Mouse (Mus musculus) kidney, adult 9 months (tissue): ENCODE measurements at regions not wholly inside any gene's neighbourhood (a gene's known extent, or its start where the extent isn't known, plus 50 kb on each side); places are given as distances from the start of the nearest gene placed in this dataset.

Source experiments
- DNase-seq: peaks from one replicate; pipeline ENCODE4 v3.0.0; 2022

DNA sequence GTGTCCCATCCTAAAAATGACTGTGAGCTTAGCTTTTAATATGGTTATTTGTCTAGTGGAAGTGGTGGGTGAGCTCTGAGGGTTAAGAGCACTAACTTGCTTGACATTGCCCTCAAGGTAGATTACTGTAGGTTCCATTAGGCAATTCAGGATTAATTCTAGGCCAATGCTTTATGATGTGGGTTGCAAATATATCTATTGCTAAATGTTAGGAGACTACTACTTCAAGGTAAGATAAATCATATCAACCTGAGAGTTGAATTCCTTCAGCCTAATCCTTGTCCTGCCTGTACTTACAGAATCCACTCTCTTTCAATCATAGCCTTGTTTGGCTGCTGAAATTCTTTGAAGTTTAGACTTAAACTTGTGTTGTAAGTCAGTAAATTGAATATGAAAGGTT is 501.2 kb upstream of the Pappa start:
- DNase-seq = no peak

DNA sequence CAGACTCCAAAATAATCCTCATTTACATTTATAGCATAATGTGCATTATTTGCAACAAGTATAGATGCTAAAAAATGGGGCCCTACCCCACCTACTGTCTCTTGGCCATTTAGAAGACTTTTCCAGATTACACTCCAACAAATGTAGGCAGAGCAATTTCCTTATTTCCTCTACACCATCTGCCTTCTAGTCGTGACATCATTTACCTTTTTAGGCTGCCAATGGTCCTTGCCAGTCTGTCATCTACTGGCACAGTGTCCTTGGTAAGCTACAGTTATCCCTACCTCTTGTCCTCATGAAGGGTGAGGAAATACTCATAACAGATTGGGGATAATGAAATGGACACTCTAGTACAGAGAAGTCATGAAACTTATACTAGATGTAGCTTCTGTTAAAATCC is 491.8 kb upstream of the Pappa start:
- DNase-seq = no peak

DNA sequence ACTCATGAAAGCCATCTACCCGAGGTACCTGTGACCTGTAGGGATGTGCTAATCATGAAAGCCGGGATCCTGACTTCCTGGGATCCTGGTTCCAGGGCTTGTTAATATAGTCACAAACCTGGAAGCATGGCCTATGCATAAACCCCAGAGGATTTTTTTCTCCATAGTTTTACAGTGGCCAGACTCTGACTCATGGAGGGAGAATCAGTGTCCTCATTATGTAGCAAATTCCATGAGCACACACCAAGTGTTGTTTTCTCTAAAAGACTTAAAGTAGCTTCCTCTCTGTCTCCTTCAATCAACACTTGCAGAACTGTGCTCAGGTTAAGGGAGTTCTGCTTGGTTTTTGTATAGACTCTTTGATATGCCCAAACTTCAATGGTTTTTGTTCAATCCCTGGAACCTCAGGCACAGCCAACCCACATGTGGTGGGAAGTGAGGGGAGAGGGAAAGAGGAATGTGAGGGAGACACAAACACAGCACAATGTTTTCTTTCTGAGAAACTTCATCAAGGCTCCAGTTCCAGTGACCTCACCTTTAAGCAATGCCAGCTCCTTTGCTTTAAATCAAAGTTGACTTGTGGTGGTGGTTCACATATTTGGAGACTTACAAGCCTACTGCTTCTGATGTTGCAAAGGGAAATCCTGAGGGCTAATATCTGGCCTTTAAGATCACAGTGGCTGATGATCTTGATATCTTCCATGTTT is 488.6 kb upstream of the Pappa start:
- DNase-seq = no peak

DNA sequence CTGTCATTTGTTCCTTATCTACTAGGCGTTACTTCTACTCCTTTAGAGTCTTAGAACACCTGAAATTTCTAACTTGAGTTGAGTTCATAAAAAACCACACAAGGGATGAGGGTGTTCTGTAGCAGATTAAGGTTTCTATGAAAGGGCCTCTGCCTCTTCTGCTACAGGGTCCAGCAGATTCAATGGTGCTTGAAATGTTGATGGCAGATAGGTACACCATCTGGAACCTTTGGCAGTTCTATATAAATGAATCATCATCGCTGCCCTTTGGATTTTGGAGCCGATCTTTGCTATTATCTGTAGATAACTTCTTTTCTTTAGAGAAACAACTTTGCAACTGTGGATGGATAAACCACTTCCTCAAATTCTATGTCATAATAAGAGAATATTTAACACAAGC is 483.9 kb upstream of the Pappa start:
- DNase-seq = no peak

DNA sequence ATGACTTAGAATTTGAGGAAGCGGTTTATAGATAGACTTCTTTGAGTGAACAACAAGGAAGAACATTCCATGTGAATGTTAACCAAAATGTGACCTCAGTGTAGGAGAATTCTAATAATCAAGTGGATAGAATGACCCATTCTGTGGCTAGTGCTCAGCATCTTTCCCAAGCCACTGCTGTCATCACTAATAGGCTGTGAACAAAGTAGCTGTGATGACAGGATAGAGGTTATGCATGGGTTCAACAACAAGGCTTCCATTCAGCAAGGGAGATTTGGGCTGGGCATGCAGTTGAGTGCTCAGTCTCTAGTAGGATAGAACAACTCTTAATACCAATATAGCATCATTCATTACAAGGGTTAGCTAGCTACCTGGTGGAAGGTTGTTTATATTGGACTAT is 483.0 kb upstream of the Pappa start:
- no peak for DNase-seq

DNA sequence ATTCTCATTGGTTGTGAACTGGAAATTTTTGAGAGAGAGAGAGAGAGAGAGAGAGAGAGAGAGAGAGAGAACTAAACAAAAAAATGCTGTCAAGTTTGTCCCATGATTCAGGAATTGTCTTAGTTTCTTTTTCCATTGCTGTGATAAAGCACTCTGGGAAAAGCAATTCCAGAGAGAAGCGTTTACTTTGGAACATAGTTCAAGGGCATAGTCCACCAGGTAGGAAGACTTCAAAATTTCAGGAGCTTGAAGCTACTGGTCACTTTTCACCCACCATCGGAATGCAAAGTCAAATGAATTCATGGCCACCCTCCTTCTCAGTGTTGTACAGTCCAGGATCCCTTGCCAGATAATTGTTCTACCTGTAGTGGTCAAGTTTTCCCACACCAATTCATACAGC is 478.8 kb upstream of the Pappa start:
- DNase-seq = peak; percentile 26

DNA sequence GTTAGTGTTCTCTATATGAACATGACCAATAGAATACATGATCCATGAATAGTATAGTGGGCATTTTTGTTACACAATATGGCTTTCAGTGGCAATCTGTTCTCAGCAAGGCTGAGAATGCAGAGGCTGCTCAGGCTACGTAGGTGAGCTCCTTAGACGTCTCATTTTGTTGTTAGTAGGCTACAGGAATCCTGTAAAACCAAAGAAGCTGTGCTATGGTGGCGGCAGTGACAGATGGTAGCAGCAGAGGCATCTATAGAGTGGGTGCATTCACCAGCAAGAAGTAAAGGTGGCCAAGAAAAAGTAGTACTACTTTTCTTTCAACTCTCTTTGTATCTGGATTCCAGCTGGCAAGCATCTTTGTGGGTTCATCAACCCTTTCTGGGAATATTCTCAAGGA is 469.8 kb upstream of the Pappa start:
- DNase-seq = no peak

DNA sequence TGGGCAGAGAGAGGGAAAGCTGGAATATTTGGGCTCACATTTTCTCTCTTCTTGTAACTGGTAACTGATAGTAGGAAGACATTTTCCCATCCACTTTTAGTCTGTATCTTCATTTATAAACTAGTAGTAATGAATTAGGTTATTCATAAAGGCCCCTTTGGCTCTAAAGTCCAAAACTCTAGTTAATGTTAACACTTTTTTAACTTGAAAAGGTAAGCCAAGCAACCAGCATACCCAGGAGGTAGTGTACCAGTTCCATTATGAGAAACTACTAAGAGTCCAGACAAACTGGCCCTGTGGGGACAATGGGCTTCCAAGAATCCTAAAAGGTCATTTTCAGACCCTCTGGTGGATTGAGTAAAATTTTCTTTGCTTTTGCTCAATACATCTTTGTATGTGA is 468.4 kb upstream of the Pappa start:
- peak; percentile 73 for DNase-seq

DNA sequence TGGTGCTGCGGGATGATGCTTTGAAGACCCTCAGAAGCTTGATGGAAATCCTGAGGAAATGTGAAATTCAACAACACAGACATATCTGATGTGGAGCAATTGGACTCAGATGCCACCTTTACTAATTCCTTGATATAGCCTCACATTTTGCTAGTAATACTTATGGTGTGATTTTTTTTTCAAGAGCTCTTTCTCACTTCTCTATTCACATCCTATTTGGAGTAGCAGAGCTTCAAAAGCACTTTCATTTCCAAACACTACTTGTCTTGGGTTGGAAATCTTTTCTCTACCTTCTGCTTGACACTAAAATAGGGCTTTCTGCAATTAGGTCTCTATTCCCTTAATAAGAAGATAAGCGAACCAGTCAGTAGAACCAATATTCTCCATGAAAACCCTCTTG is 460.3 kb upstream of the Pappa start:
- no peak for DNase-seq

DNA sequence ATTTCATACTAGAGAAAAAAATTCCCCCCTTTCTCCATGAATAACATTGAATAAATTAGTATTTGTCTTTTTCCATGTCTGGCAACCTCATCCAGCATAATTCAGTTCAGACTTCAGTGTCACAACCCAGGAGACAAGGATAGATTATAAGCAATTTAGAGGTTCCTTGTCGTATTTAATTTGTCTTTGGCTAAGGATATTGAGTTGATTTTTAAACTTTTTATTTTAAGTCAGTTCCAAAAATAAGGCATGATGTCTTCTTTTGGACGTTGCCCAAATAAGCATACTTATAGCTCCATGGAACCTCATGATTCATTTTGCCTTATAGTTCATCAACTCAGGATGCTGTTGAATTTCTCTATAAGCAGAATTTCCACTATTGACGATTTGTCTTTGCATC is 456.0 kb upstream of the Pappa start:
- DNase-seq = no peak

DNA sequence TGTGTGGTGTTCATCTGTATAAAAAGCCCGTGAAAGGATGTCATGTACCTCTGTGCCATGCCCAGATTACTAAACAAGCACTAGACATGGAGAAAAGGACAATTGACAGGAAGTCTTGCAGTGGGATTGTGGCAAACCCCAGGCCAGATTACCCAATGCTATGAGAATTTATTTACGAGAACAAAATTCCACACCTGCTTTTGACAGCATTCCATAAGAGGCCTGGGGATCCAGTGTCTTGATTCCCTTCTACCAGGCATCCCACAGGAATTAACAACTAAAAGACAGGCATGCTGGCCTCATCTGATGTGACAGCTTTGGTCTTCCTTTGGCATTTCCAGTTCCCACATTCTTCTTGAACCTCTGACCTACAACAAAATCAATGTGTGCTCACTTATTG is 454.3 kb upstream of the Pappa start:
- no peak for DNase-seq

DNA sequence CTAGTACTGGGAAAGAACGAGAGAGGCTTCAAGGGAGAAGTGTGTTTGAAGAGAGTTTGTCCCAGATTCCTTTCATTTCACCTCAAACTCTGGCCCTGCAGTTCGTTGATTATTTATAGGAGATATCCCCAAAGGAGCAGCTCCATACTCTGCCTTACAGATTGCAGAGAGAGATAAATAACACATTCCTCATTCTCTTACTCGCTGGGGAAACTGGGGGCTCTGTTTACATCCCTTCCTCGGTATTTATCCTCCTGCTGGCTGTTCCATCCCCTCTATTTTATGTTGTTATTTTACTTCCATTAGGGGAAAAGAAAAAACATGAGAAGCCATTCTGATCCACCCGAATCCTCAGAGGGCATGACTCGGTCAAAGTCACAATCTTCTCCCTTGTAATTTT is 447.5 kb upstream of the Pappa start:
- no peak for DNase-seq

DNA sequence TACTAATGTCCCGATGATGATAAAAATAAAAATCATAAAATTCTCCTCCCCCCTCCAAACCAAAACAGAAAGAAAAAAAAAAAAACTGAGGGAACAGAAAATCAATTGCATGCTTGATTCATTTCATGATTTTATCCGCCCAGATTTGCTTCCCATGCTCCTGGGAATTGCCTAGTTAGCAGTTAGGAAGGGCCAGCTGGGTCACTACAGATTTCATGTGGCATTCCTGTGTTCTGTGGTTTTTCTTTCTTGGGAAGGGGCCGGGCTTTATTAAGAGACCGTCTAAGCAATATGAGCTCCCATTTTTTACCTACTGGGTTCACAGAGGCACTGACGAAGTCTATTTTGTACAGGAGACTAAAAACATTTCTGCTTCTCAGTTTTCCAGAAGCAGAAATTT is 447.1 kb upstream of the Pappa start:
- no peak for DNase-seq

DNA sequence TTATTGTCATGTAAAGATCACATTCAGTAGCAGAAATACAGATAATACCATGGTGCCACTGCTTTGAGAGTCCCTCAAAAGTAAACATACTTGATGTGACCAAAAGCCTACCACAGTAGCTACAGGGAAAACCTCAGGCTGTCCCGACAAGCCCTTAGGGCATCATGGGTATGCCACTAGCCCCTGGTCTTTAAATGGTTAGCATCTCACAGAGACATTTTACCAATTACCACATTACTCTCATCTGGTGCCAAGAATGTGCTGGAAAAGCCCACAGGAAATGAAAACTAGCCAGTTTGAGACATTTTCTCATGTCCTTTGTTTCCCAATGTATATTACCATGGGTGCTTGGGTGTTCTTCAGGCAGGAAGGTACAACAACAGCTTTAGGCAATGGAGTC is 439.3 kb upstream of the Pappa start:
- DNase-seq = no peak

DNA sequence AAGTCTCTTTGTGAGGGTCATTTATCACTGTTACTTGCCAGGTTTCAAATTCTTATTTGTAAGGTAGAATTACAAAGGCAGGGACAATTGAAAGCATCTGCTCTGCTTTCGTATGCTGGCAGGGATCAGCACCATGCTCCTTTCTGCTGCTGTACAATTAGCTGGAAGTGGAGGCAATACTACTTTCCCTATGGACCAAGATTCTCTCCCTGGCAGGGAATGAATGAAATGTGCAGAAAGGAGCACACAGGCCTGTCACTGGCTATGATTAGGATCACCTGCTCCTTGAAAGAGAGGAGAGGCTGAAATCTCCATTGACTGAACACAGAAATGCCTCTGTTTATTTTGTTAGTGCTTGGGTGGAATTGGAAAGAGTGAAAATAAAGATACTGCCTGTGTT is 427.8 kb upstream of the Pappa start:
- no peak for DNase-seq

DNA sequence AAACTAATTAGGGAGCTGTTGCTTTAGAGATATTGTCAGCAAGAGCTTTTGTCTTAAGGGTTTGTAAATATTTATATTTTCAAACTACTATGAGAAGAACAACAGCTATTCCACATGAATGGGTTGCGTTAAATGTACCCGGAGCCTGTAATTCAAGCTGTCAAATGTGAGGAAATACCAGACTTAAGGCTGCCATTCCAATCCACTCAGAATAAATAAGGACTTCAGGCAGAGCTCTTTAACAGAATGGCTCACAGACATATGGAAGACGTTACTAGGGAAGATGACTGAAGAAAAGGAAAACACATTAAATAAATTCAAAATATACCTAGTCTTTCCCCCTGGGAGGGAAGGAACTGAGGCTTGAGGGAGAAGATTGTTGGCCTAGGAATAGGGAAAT is 400.7 kb upstream of the Pappa start:
- DNase-seq = no peak

DNA sequence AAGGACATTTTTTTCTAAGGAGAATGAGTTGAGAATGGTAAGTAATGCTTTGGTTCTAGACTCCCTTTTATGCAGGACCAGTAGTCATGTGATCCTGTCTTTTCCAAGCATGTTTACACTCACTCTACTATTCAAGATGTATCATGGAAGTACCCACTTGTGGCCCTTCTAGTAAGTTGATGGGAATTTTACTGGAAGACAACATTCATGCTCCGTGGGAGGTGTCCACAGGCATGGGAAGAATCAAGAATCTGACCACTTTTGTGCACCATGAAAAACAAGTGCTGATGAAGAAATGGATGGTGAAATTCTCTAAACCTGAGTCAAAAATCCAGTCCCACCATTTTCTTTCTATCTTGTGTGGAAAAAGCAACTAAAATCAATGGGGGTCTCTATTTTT is 399.1 kb upstream of the Pappa start:
- DNase-seq = no peak

DNA sequence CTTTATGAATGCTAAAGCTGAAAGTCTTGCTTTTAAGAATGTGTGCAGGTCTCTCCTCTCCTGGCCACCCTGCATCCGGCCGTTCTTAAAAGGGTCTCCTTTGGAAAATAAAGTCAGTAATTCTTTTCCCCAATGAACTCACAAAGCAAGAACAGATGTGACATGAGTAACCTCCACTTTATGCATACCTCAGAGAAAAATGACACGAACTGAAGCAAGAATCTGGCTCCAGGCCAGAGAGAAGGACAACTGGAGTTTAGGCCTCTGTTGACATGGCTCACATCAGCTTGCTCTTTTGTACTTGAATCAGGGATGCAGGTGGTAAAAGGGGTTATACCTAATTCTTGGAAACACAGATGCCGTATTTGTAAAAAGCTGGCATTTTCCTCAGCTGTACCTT is 368.0 kb upstream of the Pappa start:
- no peak for DNase-seq

DNA sequence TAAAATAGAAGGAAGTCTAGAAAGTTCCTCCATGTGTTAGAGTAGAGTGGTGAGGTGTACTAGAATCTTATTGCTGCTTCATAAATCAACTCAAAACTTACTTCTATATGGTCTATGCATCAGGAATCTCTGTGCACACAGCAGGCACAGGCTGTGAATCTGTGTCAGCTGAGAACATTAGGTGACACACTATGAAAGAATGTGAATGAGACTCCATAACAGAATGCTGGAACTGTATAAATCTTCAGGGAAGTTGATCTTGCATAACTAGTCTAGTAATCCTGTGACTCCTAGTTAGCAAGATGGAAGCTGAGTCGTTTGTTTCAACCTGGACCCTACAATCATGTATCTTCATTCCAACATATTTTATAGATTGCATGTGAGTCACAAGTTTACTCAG is 355.4 kb upstream of the Pappa start:
- no peak for DNase-seq

DNA sequence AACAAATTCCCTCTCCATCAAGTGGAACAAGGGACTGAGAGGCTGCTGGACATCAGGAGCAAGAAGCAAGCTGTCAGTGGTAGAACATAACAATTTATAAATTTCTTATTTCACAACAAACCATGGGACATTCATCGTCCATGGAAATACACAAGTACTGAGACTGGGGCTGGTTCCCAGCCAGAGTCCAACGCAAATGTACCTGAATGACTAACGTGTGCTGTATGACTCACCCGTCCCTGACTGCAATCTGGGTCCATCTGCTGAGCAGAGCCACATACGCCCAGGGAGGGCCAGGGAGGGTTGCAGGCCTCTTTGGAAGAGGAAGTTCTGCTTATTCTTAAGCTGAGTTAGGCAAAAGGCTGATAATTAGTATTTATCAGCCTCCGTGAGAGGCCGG is 320.1 kb upstream of the Pappa start:
- DNase-seq = no peak

DNA sequence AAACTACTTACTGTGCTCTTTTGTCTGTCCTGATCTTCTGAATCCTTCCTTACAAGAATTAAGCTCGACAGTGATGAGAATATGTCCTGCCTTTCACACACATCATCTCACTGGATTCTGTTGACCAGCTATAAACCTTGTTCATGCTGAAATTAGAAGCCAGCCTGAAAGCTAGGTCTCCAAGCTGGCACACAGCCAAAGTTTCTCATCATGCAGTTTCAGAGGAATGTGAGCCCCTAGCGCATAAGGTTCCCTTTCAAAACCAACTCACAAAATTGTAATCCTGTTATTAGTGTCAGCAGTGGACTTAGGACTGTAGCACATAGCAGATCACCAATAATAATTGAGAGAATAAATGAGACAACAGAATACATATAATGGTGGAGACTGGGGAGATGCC is 319.0 kb upstream of the Pappa start:
- no peak for DNase-seq

DNA sequence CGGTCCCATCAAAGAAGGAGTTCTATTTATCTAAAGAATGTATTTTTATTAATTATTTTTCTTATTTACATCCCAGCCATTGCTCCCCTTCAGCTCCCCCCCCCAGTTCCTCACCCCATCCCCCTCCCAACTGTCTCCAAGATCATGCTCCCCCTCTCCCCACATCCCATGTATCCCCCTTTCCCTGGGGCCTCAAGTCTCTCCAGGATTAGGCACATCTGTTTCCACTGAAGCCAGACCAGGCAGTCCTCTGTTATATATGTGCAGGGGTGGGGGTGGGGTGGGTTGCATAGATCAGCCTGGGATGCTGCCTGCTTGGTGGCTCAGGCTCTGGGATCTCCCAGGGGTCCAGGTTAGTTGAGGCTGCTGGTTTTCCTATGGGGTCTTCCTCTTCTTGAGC is 316.8 kb upstream of the Pappa start:
- no peak for DNase-seq

DNA sequence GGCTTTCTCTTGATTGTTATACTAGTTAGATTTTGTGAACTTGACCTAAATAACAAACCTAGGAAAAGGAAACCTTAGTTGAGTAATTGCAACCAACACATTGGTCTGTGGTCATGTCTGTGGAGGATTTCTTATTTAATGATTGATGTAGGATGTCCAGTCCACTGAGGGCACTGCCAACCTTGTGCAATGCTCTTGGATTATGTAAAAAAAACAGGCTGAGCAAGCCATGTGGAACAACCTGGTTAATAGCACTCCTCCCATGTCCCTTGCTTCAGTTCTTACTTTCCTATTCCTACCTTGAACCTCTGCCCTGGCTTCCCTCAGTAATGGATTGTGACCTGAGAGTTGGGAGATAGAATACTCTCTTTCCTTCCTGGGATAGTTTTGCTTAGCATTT is 312.0 kb upstream of the Pappa start:
- DNase-seq = peak; percentile 93

DNA sequence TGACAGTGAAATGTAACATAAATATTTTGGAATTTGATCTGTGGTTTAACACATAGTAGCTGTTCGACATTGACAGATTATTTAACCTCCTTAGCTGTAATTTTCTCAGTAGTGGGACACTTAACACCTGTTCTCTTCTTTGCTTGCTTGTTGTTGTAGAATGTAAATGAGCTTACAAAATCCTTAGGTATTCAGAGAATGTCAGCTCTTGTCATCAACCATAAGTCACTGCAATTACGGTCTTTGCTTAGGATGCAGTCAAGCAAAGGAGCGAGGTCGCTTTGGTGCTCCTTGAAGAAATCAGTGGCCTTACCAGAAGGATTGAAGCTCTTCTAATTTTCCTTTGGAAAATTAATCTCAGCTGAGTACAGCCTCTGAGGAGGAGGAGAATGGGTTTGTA is 311.2 kb upstream of the Pappa start:
- no peak for DNase-seq

DNA sequence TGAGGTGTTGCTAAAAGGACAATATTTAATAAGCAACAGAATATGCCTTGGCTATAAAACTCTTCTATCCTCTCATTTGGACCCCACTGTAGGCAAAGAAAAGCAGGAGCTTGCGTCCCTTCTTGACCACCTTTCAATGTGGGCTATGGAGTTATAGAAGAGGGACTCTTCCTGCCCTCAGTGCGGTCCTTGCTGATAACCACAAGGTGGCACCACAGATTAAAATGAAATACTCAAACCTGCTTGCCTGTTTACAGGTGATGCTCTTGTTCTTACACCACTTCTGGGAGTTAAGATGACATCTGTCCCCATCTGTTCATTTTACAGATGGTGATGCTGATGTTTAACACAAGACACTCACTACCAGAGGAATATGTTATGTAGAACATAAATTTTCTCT is 291.1 kb upstream of the Pappa start:
- DNase-seq = peak; percentile 59

DNA sequence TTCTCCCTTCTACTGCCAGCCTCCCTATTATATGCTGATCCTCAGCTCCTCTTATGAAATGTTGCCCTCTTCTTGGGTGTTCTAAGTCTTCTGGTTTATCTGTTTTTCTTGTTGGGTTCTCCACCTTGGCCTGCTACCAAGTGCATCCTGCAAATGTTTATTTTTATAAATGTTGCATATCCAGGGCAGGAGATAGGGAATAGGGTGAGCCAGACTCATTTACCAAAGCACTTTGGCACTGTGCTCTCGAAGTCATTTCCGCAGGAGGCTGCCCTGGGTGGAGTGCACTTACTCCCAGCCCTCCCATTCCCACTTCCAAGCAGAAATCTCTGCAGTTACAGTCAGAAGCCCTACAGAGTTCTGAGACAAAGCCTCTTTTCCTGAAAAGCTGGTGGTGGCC is 249.5 kb upstream of the Pappa start:
- DNase-seq = peak; percentile 9
